Mouse (Mus musculus) thymus, adult 2 months (tissue): ENCODE measurements around the gene Exoc7.

Experiments used
- CTCF ChIP-seq: fragments of 200-500 bp; IDR thresholded peaks from 2 replicates; pipeline ENCODE4 v1.5.1; 2012; ENCODE audit warnings: mild to moderate bottlenecking, control low read depth, low read length, moderate library complexity, borderline replicate concordance; ENCODE audit not compliant: control insufficient read depth, poor library complexity, insufficient read depth; ENCODE audit errors: extremely low read depth
- POLR2A ChIP-seq: fragments of 200-500 bp; IDR thresholded peaks from 2 replicates; pipeline ENCODE4 v1.6.1; 2012; ENCODE audit warnings: mild to moderate bottlenecking, low read length, control low read depth, moderate library complexity; ENCODE audit not compliant: control insufficient read depth, poor library complexity, insufficient read depth; ENCODE audit errors: extremely low read depth

- TF ChIP-seq POLR2A (no peak), CTCF (no peak)
These were observed 19.7 kb downstream of the Exoc7 start for GRCm38 (mm10) chr11:116287351-116287750.
